Mouse (Mus musculus) liver, embryonic 15.5 days (tissue): ENCODE results near the gene Nek8. TPM values are rescaled to one million over a fixed set of nuclear protein-coding genes. Genes with fewer than 3 reads are reported as not detected.

ENCODE experiments used
- ATAC-seq: fragments of 200-750 bp; cut with Nextera tagmentation; 2 replicates; pipeline ENCODE4 v1.8.0; 2017; ENCODE audit warnings: moderate number of reproducible peaks, mild to moderate bottlenecking, moderate library complexity; ENCODE audit not compliant: insufficient read depth
- H3K27ac ChIP-seq: fragments of 300-500 bp; sonication (generic); replicated peaks from 2 replicates; pipeline ENCODE4 v1.5.1; 2015; ENCODE audit warnings: mild to moderate bottlenecking, inconsistent platforms
- H3K27me3 ChIP-seq: fragments of 300-500 bp; sonication (generic); 2 replicates; pipeline ENCODE4 v1.6.1; 2015; ENCODE audit warnings: mild to moderate bottlenecking, inconsistent platforms
- H3K36me3 ChIP-seq: fragments of 300-500 bp; sonication (generic); replicated peaks from 2 replicates; pipeline ENCODE4 v1.6.1; 2015; ENCODE audit warnings: moderate library complexity, mild to moderate bottlenecking, inconsistent platforms
- H3K4me1 ChIP-seq: fragments of 300-500 bp; sonication (generic); replicated peaks from 2 replicates; pipeline ENCODE4 v1.6.1; 2015; ENCODE audit warnings: inconsistent platforms
- H3K4me2 ChIP-seq: fragments of 300-500 bp; sonication (generic); 2 replicates; pipeline ENCODE4 v1.6.1; 2015; ENCODE audit warnings: moderate library complexity, mild to moderate bottlenecking, inconsistent platforms
- H3K4me3 ChIP-seq: fragments of 300-500 bp; sonication (generic); replicated peaks from 2 replicates; pipeline ENCODE4 v1.5.1; 2015; ENCODE audit warnings: mild to moderate bottlenecking, inconsistent platforms
- H3K9ac ChIP-seq: fragments of 300-500 bp; sonication (generic); 2 replicates; pipeline ENCODE4 v1.6.1; 2015; ENCODE audit warnings: moderate library complexity, mild to moderate bottlenecking, inconsistent platforms
- H3K9me3 ChIP-seq: fragments of 300-500 bp; sonication (generic); replicated peaks from 2 replicates; pipeline ENCODE4 v1.6.1; 2016; ENCODE audit warnings: inconsistent platforms
- WGBS: fragments of 180-500 bp; shearing (Covaris S2); methylation state at CpG from one replicate; pipeline ENCODE4 v1.1.7; 2015; ENCODE audit warnings: mixed read lengths; ENCODE audit not compliant: insufficient replicate concordance; 5-methylcytosine and 5-hydroxymethylcytosine counted together
- polyA plus RNA-seq: library from polyadenylated mRNA; unstranded; fragments of >200 nt; fragmentation: Nextera tagmentation; extraction: Ambion mirVana; gene quantifications from 2 replicates; pipeline ENCODE4 v1.2.1, GENCODE M21; 2015

Nek8 gene
- polyA plus RNA-seq, 1 experiment from 2014 or later: 8.1 TPM

- WGBS: 85% methylated on average over 5 of the region's 5 CpGs
These were observed 20.8 kb downstream of the Nek8 start for GRCm38 (mm10) chr11:78155674-78156073.

GRCm38 (mm10) chr11:78153778-78154177 lies 22.7 kb downstream of the Nek8 start:
- Histone ChIP-seq H3K27me3 (no peaks in the 10 kb centered on the region), H3K9me3 (no peaks in the 10 kb centered on the region), H3K4me1 (peaks cover 5% of the 10 kb centered on the region), H3K9ac (no peak overlapping the region), H3K27ac (no peak overlapping the region), H3K36me3 (peaks cover 76% of the 10 kb centered on the region), H3K4me3 (no peak overlapping the region), H3K4me2 (no peak overlapping the region)
- ATAC-seq: no peak
- 83% methylated on average over 13 of the region's 13 CpGs for WGBS

More at GRCm38 (mm10) chr11:78155674-78156073, 20.8 kb downstream of the Nek8 start:
- Histone ChIP-seq H3K27me3 (no peaks in the 10 kb centered on the region), H3K27ac (no peak overlapping the region), H3K9ac (no peak overlapping the region), H3K4me2 (no peak overlapping the region), H3K9me3 (no peaks in the 10 kb centered on the region), H3K4me3 (no peak overlapping the region), H3K36me3 (peaks cover 80% of the 10 kb centered on the region), H3K4me1 (peaks cover 22% of the 10 kb centered on the region)
- no peak for ATAC-seq

DNA sequence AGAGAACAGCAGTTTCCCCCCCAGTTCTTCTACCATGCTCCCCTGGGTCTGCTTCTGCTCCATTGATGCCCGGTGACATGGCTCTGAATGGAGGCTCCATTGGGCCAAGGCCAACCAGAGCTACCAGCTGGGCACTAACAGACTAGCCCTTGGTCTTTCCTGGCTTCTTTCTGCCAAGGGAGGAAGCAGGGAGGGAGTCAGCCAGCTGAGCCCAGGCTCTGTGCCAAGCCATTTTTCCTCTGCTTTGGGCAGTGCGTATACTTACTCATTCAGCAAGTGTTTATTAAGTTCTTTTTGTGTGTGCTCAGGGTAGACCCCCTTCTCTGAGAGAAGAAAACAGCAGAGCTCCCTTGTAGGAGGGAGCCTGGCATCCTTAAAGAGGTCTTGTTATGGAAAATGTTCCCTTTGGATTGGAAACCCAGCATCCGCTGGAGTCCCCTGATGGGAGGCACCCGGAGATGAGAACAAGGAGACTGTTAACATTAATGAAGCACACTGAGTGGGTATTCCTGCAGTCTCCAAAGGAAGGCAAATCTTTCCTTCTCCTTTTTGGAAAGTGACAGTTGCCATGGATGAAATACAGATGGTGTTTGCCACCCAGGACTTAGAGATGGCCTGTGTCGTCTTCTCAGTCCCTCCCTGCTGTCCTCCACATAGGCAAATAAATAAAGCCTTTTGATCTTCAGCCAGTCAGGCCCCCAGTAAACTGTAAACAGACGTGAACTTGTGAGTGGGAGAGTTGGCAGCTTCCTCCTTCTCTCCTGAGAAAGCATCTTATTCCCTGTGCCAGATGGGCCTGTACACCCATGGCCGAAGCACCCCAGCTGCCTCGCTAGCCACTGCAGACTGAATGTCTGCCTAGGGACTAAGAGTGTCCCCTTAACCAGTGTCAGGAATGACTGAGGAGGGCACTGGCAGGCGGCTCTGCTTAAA lies 23.9 kb downstream of the Nek8 start:
- WGBS: 78% methylated on average over 9 of the region's 9 CpGs
- no peak overlapping the region for H3K4me2 ChIP-seq
- H3K27me3 ChIP-seq: no peaks in the 10 kb centered on the region
- H3K4me1 ChIP-seq: no peaks in the 10 kb centered on the region
- no peak for ATAC-seq
- no peak overlapping the region for H3K27ac ChIP-seq
- peaks cover 64% of the 10 kb centered on the region for H3K36me3 ChIP-seq
- H3K4me3 ChIP-seq: no peak overlapping the region
- H3K9ac ChIP-seq: no peak overlapping the region
- no peaks in the 10 kb centered on the region for H3K9me3 ChIP-seq

DNA sequence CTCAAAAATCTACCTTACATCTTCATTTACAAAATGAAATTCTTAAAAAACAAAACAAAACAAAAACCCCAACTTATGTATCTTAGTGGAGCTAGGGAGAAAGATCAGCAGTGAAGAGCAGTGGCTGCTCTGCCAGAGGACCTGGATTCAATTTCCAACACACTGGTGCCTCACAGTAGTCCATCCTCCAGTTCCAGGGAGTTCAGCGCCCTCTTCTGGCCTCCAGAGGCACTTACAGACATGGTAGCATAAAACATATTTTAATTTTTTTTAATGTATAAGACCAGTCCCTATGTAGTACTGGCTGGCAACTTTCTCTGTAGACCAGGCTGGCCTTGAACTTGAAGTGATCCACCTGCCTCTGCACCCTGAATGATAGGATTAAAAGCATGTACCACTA lies 25.3 kb downstream of the Nek8 start:
- no peak overlapping the region for H3K4me2 ChIP-seq
- no peaks in the 10 kb centered on the region for H3K4me1 ChIP-seq
- no peaks in the 10 kb centered on the region for H3K9me3 ChIP-seq
- 22% methylated on average over 1 of the region's 1 CpGs for WGBS
- H3K36me3 ChIP-seq: peaks cover 55% of the 10 kb centered on the region
- H3K9ac ChIP-seq: no peak overlapping the region
- ATAC-seq: 0 out of 2 replicates have a peak, but pooled peaks have one; percentile 34
- H3K4me3 ChIP-seq: no peak overlapping the region
- H3K27me3 ChIP-seq: no peaks in the 10 kb centered on the region
- no peak overlapping the region for H3K27ac ChIP-seq

- 77% methylated on average over 6 of the region's 6 CpGs for WGBS
- Histone ChIP-seq H3K4me3 (no peak overlapping the region), H3K4me2 (no peak overlapping the region), H3K36me3 (peaks cover 41% of the 10 kb centered on the region), H3K27ac (no peak overlapping the region), H3K9me3 (no peaks in the 10 kb centered on the region), H3K9ac (no peak overlapping the region), H3K27me3 (no peaks in the 10 kb centered on the region), H3K4me1 (0 out of 2 replicates have a peak, but pooled peaks cover 1% of the 10 kb centered on the region)
- no peak for ATAC-seq
These were observed 29.6 kb downstream of the Nek8 start for GRCm38 (mm10) chr11:78146707-78147543.

- Histone ChIP-seq H3K4me2 (no peak overlapping the region), H3K9ac (no peak overlapping the region), H3K36me3 (peaks cover 41% of the 10 kb centered on the region), H3K4me1 (peaks cover 9% of the 10 kb centered on the region), H3K27ac (no peak overlapping the region), H3K4me3 (no peak overlapping the region), H3K9me3 (no peaks in the 10 kb centered on the region), H3K27me3 (no peaks in the 10 kb centered on the region)
- whole genome bisulfite sequencing: 79% methylated on average over 5 of the region's 5 CpGs
- ATAC-seq: no peak
These were observed 30.3 kb downstream of the Nek8 start for GRCm38 (mm10) chr11:78146168-78146567.

GRCm38 (mm10) chr11:78143520-78143919 lies 33.0 kb downstream of the Nek8 start:
- WGBS: 86% methylated on average over 2 of the region's 2 CpGs
- peaks cover 25% of the 10 kb centered on the region for H3K4me1 ChIP-seq
- no peaks in the 10 kb centered on the region for H3K27me3 ChIP-seq
- no peak overlapping the region for H3K4me3 ChIP-seq
- no peak overlapping the region for H3K27ac ChIP-seq
- H3K36me3 ChIP-seq: peaks cover 23% of the 10 kb centered on the region; the same call in 1 of the 2 replicates
- no peak for ATAC-seq
- H3K9me3 ChIP-seq: no peaks in the 10 kb centered on the region
- no peak overlapping the region for H3K9ac ChIP-seq
- H3K4me2 ChIP-seq: no peak overlapping the region

- Histone ChIP-seq H3K27ac (0 out of 2 replicates have a peak overlapping the region, but pooled peaks have one; percentile 39), H3K4me2 (no peak overlapping the region), H3K27me3 (no peaks in the 10 kb centered on the region), H3K4me1 (peaks cover 46% of the 10 kb centered on the region), H3K36me3 (peaks cover 15% of the 10 kb centered on the region; the same call in 1 of the 2 replicates), H3K4me3 (no peak overlapping the region), H3K9me3 (no peaks in the 10 kb centered on the region), H3K9ac (no peak overlapping the region)
- no peak for ATAC-seq
- 27% methylated on average over 5 of the region's 5 CpGs for WGBS
These were observed 35.8 kb downstream of the Nek8 start for GRCm38 (mm10) chr11:78140665-78141064.

DNA sequence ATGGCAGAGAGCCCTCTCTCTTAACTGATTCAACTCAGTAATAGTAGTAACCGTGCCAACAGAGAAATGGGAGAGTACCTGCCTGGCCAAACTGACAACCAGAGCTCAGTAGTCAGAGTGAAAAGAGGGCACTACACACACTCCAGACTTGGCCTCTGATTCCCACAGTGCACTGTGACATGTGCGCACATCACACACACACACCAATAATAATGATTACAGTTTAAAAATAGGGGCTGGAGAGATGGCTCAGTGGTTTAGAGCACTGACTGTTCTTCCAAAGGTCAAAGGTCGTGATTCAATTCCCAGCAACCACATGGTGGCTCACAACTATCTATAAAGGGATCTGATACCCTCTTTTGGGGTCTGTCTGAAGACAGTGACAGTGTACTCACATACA lies 38.5 kb downstream of the Nek8 start:
- 0 out of 2 replicates have a peak overlapping the region, but pooled peaks have one; percentile 25 for H3K27ac ChIP-seq
- peaks cover 71% of the 10 kb centered on the region for H3K4me1 ChIP-seq
- no peak overlapping the region for H3K9ac ChIP-seq
- no peaks in the 10 kb centered on the region for H3K27me3 ChIP-seq
- 0 out of 2 replicates have a peak, but pooled peaks have one; percentile 10 for ATAC-seq
- no peaks in the 10 kb centered on the region for H3K9me3 ChIP-seq
- 74% methylated on average over 3 of the region's 3 CpGs for WGBS
- H3K4me2 ChIP-seq: no peak overlapping the region
- 0 out of 2 replicates have a peak, but pooled peaks cover 2% of the 10 kb centered on the region for H3K36me3 ChIP-seq
- no peak overlapping the region for H3K4me3 ChIP-seq

GRCm38 (mm10) chr11:78137584-78137983 lies 38.9 kb downstream of the Nek8 start:
- 70% methylated on average over 4 of the region's 4 CpGs for WGBS
- H3K36me3 ChIP-seq: no peaks in the 10 kb centered on the region

GRCm38 (mm10) chr11:78136132-78136531 lies 40.3 kb downstream of the Nek8 start:
- H3K4me1 ChIP-seq: peaks cover 71% of the 10 kb centered on the region

More at GRCm38 (mm10) chr11:78137584-78137983, 38.9 kb downstream of the Nek8 start:
- Histone ChIP-seq H3K9me3 (no peaks in the 10 kb centered on the region), H3K4me2 (no peak overlapping the region), H3K4me1 (peaks cover 75% of the 10 kb centered on the region), H3K27ac (no peak overlapping the region), H3K9ac (no peak overlapping the region), H3K4me3 (no peak overlapping the region), H3K27me3 (no peaks in the 10 kb centered on the region)
- peak; percentile 10; the same call in 1 of the 2 replicates for ATAC-seq

More at GRCm38 (mm10) chr11:78136132-78136531, 40.3 kb downstream of the Nek8 start:
- WGBS: 23% methylated on average over 1 of the region's 1 CpGs
- H3K4me3 ChIP-seq: no peak overlapping the region
- H3K27me3 ChIP-seq: no peaks in the 10 kb centered on the region
- H3K36me3 ChIP-seq: no peaks in the 10 kb centered on the region
- H3K9ac ChIP-seq: no peak overlapping the region
- no peak for ATAC-seq
- no peaks in the 10 kb centered on the region for H3K9me3 ChIP-seq
- H3K27ac ChIP-seq: no peak overlapping the region
- no peak overlapping the region for H3K4me2 ChIP-seq
